Mouse (Mus musculus) frontal cortex, postnatal 25 days (tissue): Measurements from ENCODE around the gene Klhl29.
A peak's percentile ranks its signal among the peaks of the same experiment; 100 is the strongest.

Source experiments
- DNase-seq, 2 experiments: peaks; one replicate each; pipeline ENCODE4 v3.0.0; 2022; ENCODE audit warnings: low spot score in 2 of 2

Klhl29 gene

GRCm38 (mm10) chr12:5375616-5376461, at the start of gene Klhl29:
TSS of gene Klhl29 (minus strand) at chr12:5375682.
- peak; percentile 68 for DNase-seq

GRCm38 (mm10) chr12:5425276-5425675, 49.8 kb upstream of the Klhl29 start:
- DNase-seq: no peak

- DNase-seq: no peak
These were observed 40.3 kb upstream of the Klhl29 start for GRCm38 (mm10) chr12:5415806-5416205.

GRCm38 (mm10) chr12:5413976-5414375, 38.5 kb upstream of the Klhl29 start:
- DNase-seq: no peak

- DNase-seq: no peak
These were observed 36.5 kb upstream of the Klhl29 start for GRCm38 (mm10) chr12:5411761-5412537.

GRCm38 (mm10) chr12:5411346-5411745, 35.9 kb upstream of the Klhl29 start:
- no peak for DNase-seq

GRCm38 (mm10) chr12:5410391-5411115, 35.1 kb upstream of the Klhl29 start:
- peak; percentile 72 to 85 for DNase-seq

- DNase-seq: no peak
These were observed 31.7 kb upstream of the Klhl29 start for GRCm38 (mm10) chr12:5407175-5407574.

GRCm38 (mm10) chr12:5397423-5397822, 21.9 kb upstream of the Klhl29 start:
- no peak for DNase-seq

GRCm38 (mm10) chr12:5395188-5395587, 19.7 kb upstream of the Klhl29 start:
- DNase-seq: no peak

GRCm38 (mm10) chr12:5387112-5387511, 11.6 kb upstream of the Klhl29 start:
- no peak for DNase-seq

- DNase-seq: no peak
These were observed 11.2 kb upstream of the Klhl29 start for GRCm38 (mm10) chr12:5386688-5387087.

- no peak for DNase-seq
These were observed 6.2 kb upstream of the Klhl29 start for GRCm38 (mm10) chr12:5381694-5382093.

GRCm38 (mm10) chr12:5374684-5375615, 532 bp downstream of the Klhl29 start:
- peak in 1 of 2 experiments; percentile 18 for DNase-seq

- DNase-seq: peak in 1 of 2 experiments; percentile 26
These were observed 1.2 kb downstream of the Klhl29 start for GRCm38 (mm10) chr12:5374196-5374683.

- peak in 1 of 2 experiments; percentile 32 for DNase-seq
These were observed 1.8 kb downstream of the Klhl29 start for GRCm38 (mm10) chr12:5373641-5374195.

GRCm38 (mm10) chr12:5369396-5369795, 6.1 kb downstream of the Klhl29 start:
- DNase-seq: no peak

GRCm38 (mm10) chr12:5364836-5365235, 10.6 kb downstream of the Klhl29 start:
- DNase-seq: no peak

GRCm38 (mm10) chr12:5363961-5364634, 11.4 kb downstream of the Klhl29 start:
- no peak for DNase-seq

GRCm38 (mm10) chr12:5359065-5359464, 16.4 kb downstream of the Klhl29 start:
- no peak for DNase-seq
